Mouse (Mus musculus) CH12.LX (cell line): ENCODE data around the gene Cox6b2. TPM values are rescaled to one million over a fixed set of nuclear protein-coding genes. Genes with fewer than 3 reads are reported as not detected.

Experiments
- DNase-seq: peaks from one replicate; pipeline ENCODE4 v3.0.0-alpha.2; 2013; ENCODE audit errors: extremely low read depth
- H3K27ac ChIP-seq: 2 replicates; pipeline ENCODE4 v1.5.1; 2012; ENCODE audit warnings: low read depth, mild to moderate bottlenecking, control low read depth, moderate library complexity; ENCODE audit not compliant: insufficient read depth
- H3K27me3 ChIP-seq: replicated peaks from 2 replicates; pipeline ENCODE3; 2012; ENCODE audit warnings: inconsistent platforms
- H3K36me3 ChIP-seq, 2 experiments: replicated peaks in 1 of 2; 2 replicates each; pipeline versions ENCODE3 to v1.6.1; 2012; ENCODE audit warnings: inconsistent platforms in 1 of 2, low read length in 1 of 2, mild to moderate bottlenecking in 1 of 2, mixed read lengths in 1 of 2, moderate library complexity in 1 of 2; ENCODE audit not compliant: control insufficient read depth in 1 of 2, insufficient read depth in 1 of 2
- H3K4me1 ChIP-seq, 2 experiments: 2 replicates each; pipeline ENCODE4 v1.6.1; 2012; ENCODE audit warnings: inconsistent platforms in 1 of 2, moderate library complexity in 1 of 2; ENCODE audit not compliant: insufficient read depth in 2 of 2, control insufficient read depth in 1 of 2
- H3K4me2 ChIP-seq: 2 replicates; pipeline ENCODE4 v1.6.1; 2012; ENCODE audit warnings: low read depth, mild to moderate bottlenecking, control low read depth; ENCODE audit not compliant: poor library complexity, insufficient read depth, severe bottlenecking
- H3K4me3 ChIP-seq, 3 experiments: fragments of 150-350 bp in 1 of 3; sonication (generic) in 1 of 3; replicated peaks in 1 of 3; 2 replicates each; pipeline versions ENCODE3 to v1.5.1; 2011 to 2012; ENCODE audit warnings: low read depth in 2 of 3, low read length in 2 of 3, mild to moderate bottlenecking in 2 of 3, moderate library complexity in 2 of 3, control low read depth in 1 of 3, improper control_type of control experiment in 1 of 3, inconsistent platforms in 1 of 3, mixed read lengths in 1 of 3; ENCODE audit not compliant: poor library complexity in 1 of 3
- H3K79me2 ChIP-seq: replicated peaks from 2 replicates; pipeline ENCODE4 v1.6.1; 2012; ENCODE audit warnings: mild to moderate bottlenecking, moderate library complexity; ENCODE audit not compliant: control insufficient read depth, poor library complexity, insufficient read depth, severe bottlenecking; ENCODE audit errors: extremely low read depth
- H3K9ac ChIP-seq: 2 replicates; pipeline ENCODE4 v1.6.1; 2012; ENCODE audit warnings: low read depth, mild to moderate bottlenecking, control low read depth, moderate library complexity; ENCODE audit not compliant: insufficient read depth
- H3K9me3 ChIP-seq: replicated peaks from 2 replicates; pipeline ENCODE3; 2012; ENCODE audit warnings: low read length, inconsistent platforms, mixed read lengths
- BHLHE40 ChIP-seq: IDR thresholded peaks from 2 replicates; pipeline ENCODE4 v1.6.1; 2011; ENCODE audit warnings: mild to moderate bottlenecking, low read depth, low read length, improper control_type of control experiment
- CHD1 ChIP-seq: IDR thresholded peaks from 2 replicates; pipeline ENCODE4 v1.6.1; 2012; ENCODE audit warnings: low read depth, low read length, improper control_type of control experiment, inconsistent platforms
- CHD2 ChIP-seq: IDR thresholded peaks from 2 replicates; pipeline ENCODE4 v1.6.1; 2011; ENCODE audit warnings: low read length, improper control_type of control experiment
- CTCF ChIP-seq, 2 experiments: IDR thresholded peaks in 1 of 2; conservative IDR thresholded peaks in 1 of 2; 2 replicates each; pipeline ENCODE4 v1.5.1; 2011 to 2012; ENCODE audit warnings: low read depth in 2 of 2, low read length in 2 of 2, improper control_type of control experiment in 1 of 2, inconsistent platforms in 1 of 2, mild to moderate bottlenecking in 1 of 2, moderate library complexity in 1 of 2
- E2F4 ChIP-seq: IDR thresholded peaks from 2 replicates; pipeline ENCODE4 v1.6.1; 2011; ENCODE audit warnings: low read depth, low read length, improper control_type of control experiment; ENCODE audit not compliant: insufficient replicate concordance
- ELF1 ChIP-seq: IDR thresholded peaks from 2 replicates; pipeline ENCODE4 v1.6.1; 2014; ENCODE audit warnings: low read depth, mild to moderate bottlenecking, inconsistent platforms, low read length, improper control_type of control experiment
- ETS1 ChIP-seq: conservative IDR thresholded peaks from 2 replicates; pipeline ENCODE4 v1.6.1; 2012; ENCODE audit warnings: low read depth, mild to moderate bottlenecking, inconsistent platforms, low read length, improper control_type of control experiment, moderate library complexity
- GABPA ChIP-seq: IDR thresholded peaks from 2 replicates; pipeline ENCODE4 v1.6.1; 2012; ENCODE audit warnings: low read depth, low read length, improper control_type of control experiment, inconsistent platforms; ENCODE audit not compliant: insufficient replicate concordance
- HCFC1 ChIP-seq: IDR thresholded peaks from 2 replicates; pipeline ENCODE4 v1.6.1; 2012; ENCODE audit warnings: low read depth, mild to moderate bottlenecking, inconsistent platforms, low read length, improper control_type of control experiment
- IRF4 ChIP-seq: IDR thresholded peaks from 2 replicates; pipeline ENCODE4 v1.6.1; 2014; ENCODE audit warnings: low read depth, mild to moderate bottlenecking, inconsistent platforms, low read length, improper control_type of control experiment
- JUN ChIP-seq: IDR thresholded peaks from 2 replicates; pipeline ENCODE4 v1.6.1; 2011; ENCODE audit warnings: low read depth, mild to moderate bottlenecking, low read length, improper control_type of control experiment, moderate library complexity; ENCODE audit not compliant: insufficient read depth
- JUND ChIP-seq: conservative IDR thresholded peaks from 2 replicates; pipeline ENCODE4 v1.6.1; 2011; ENCODE audit warnings: low read depth, low read length, improper control_type of control experiment
- MAFK ChIP-seq: IDR thresholded peaks from 2 replicates; pipeline ENCODE4 v1.6.1; 2011; ENCODE audit warnings: low read length, improper control_type of control experiment; ENCODE audit not compliant: insufficient replicate concordance
- MAX ChIP-seq: IDR thresholded peaks from 2 replicates; pipeline ENCODE4 v1.6.1; 2011; ENCODE audit warnings: low read length, improper control_type of control experiment
- MAZ ChIP-seq: IDR thresholded peaks from 2 replicates; pipeline ENCODE4 v1.6.1; 2012; ENCODE audit warnings: low read depth, mild to moderate bottlenecking, inconsistent platforms, low read length, improper control_type of control experiment, moderate library complexity
- MEF2A ChIP-seq: IDR thresholded peaks from 2 replicates; pipeline ENCODE4 v1.6.1; 2014; ENCODE audit warnings: low read depth, mild to moderate bottlenecking, inconsistent platforms, low read length, improper control_type of control experiment, borderline replicate concordance
- MXI1 ChIP-seq: IDR thresholded peaks from 2 replicates; pipeline ENCODE4 v1.6.1; 2011; ENCODE audit warnings: mild to moderate bottlenecking, low read depth, low read length, improper control_type of control experiment
- MYC ChIP-seq: IDR thresholded peaks from 2 replicates; pipeline ENCODE4 v1.6.1; 2011; ENCODE audit warnings: low read depth, mild to moderate bottlenecking, improper control_type of control experiment, low read length
- NELFE ChIP-seq: IDR thresholded peaks from 2 replicates; pipeline ENCODE4 v1.6.1; 2011; ENCODE audit warnings: low read depth, low read length, improper control_type of control experiment
- PAX5 ChIP-seq: IDR thresholded peaks from 2 replicates; pipeline ENCODE4 v1.6.1; 2012; ENCODE audit warnings: low read length, inconsistent platforms, mixed read lengths
- SIN3A ChIP-seq: IDR thresholded peaks from 2 replicates; pipeline ENCODE4 v1.6.1; 2012; ENCODE audit warnings: low read length, improper control_type of control experiment, inconsistent platforms
- TBP ChIP-seq: conservative IDR thresholded peaks from 2 replicates; pipeline ENCODE4 v1.6.1; 2011; ENCODE audit warnings: low read depth, low read length, improper control_type of control experiment
- USF1 ChIP-seq: IDR thresholded peaks from 2 replicates; pipeline ENCODE4 v1.6.1; 2014; ENCODE audit warnings: low read depth, mild to moderate bottlenecking, inconsistent platforms, low read length, improper control_type of control experiment
- ZC3H11A ChIP-seq: IDR thresholded peaks from 2 replicates; pipeline ENCODE4 v1.6.1; 2012; ENCODE audit warnings: low read depth, mild to moderate bottlenecking, inconsistent platforms, low read length, improper control_type of control experiment
- ZMIZ1 ChIP-seq: IDR thresholded peaks from 2 replicates; pipeline ENCODE4 v1.6.1; 2012; ENCODE audit warnings: low read depth, mild to moderate bottlenecking, inconsistent platforms, low read length, improper control_type of control experiment
- ZNF384 ChIP-seq: IDR thresholded peaks from 2 replicates; pipeline ENCODE4 v1.6.1; 2012; ENCODE audit warnings: low read depth, low read length, improper control_type of control experiment, inconsistent platforms
- dilution Hi-C: fragments of 300-500 bp; cut with MboI; formaldehyde crosslinking; loops from 2 replicates; pipeline ENCODE4 v1.14.3; 2020; ENCODE audit warnings: low sequenced_read_pairs; ENCODE audit not compliant: extremely low pct_unique_long_range_greater_than_20kb, extremely low pct_ligation_motif_present
- in situ Hi-C: fragments of 300-500 bp; cut with MboI; formaldehyde crosslinking; loops from 3 replicates; pipeline ENCODE4 v1.14.3; 2019; ENCODE audit warnings: low sequenced_read_pairs, low pct_ligation_motif_present, low pct_unique_long_range_greater_than_20kb, mixed read lengths
- polyA plus RNA-seq: library from polyadenylated mRNA; unstranded; fragments of >175 nt; gene quantifications from 2 replicates; pipeline ENCODE4 v1.2.1, GENCODE M21; 2012; ENCODE audit warnings: low read depth; ENCODE audit not compliant: insufficient read length
- total RNA-seq, 2 experiments: library from RNA; depleted of rRNA; stranded (reverse); fragments of 300-350 nt in 1 of 2; fragments of >200 nt in 1 of 2; gene quantifications; 2 replicates each; pipeline ENCODE4 v1.2.3; 2012 to 2014

The Cox6b2 gene
- total and polyA plus RNA-seq, 3 experiments: not detected

DNA sequence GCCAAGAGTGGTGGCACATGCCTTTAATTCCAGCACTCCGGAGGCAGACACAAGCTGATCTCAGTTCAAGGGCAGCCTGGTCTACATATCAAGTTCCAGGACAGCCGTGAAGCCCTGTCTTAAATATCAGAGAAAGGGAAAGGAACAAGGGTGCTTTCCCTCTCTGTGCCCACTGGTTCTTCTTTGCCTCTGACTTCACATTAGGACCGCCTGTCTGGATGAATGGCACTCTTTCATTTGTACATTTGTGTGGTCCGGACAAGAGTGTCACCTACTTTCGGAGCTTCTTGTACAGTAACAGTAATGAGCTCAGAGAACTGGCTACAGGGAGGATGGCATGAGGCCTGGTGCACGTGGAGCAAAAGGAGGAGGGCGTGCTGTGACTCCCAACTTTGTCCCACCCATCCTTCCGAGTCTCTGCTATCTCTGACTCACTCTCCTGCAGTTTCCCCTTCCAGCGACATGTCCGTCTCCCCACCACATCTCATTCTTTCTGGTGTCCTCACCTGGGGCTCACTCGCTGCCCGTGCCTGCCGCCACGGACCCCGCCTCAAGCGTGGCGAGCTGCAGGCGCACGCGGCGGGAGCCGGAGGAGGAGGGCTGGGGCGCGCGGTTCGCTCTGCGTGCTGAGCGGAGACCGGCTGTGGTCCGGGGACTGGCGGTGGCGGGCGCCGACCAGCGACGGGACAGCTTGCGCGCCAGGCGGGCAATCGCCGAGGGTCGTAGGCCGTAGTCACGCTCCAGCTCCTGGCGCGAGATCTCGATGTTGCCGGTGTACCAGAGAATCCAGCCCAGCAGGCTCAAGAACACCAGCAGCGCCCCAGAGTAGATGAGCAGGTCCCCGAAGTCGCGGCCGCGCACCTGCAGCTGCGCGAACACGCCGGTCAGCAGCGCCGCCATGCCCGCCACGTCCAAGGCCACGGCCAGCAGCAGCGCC, 35.9 kb upstream of the Cox6b2 start (continued):
- TF ChIP-seq CTCF (conservative IDR thresholded peaks at IDR 0.05 in 1 of 2, IDR thresholded peaks at IDR 0.05 in 1 of 2; ENCODE audit: low read depth in 2 of 2, low read length in 2 of 2) (peak in 1 of 2 experiments; percentile 25; a peak in 2 of 4 replicates), GABPA (no peak), MEF2A (peak; percentile 7; the same call in 1 of the 2 replicates), NELFE (peak; percentile 64; the same call in 1 of the 2 replicates), ETS1 (no peak; the same call in 1 of the 2 replicates), MYC (peak; percentile 99), ELF1 (no peak), JUN (no peak), JUND (no peak), IRF4 (0 out of 2 replicates have a peak, but pooled peaks have one; percentile 16)

- no peak for DNase-seq
- in situ Hi-C loops (loop anchor here (5.0 to 10.0 kb wide), 3 partner anchors 36 to 159 kb away; no protein-coding TSS in a partner anchor), dilution Hi-C loops (no loop called here)
- Histone ChIP-seq H3K36me3 (peaks cover 4 to 22% of the 10 kb centered on the region in 2 experiments), H3K9ac (no peak overlapping the region), H3K4me2 (no peak overlapping the region), H3K27ac (no peak overlapping the region), H3K79me2 (no peaks in the 10 kb centered on the region), H3K4me3 (no peak overlapping the region), H3K9me3 (no peaks in the 10 kb centered on the region), H3K27me3 (no peaks in the 10 kb centered on the region), H3K4me1 (peaks cover 9 to 36% of the 10 kb centered on the region in 2 experiments)
- TF ChIP-seq E2F4 (no peak), PAX5 (no peak)
These were observed 30.9 kb upstream of the Cox6b2 start for GRCm38 (mm10) chr7:4783667-4784268.

DNA sequence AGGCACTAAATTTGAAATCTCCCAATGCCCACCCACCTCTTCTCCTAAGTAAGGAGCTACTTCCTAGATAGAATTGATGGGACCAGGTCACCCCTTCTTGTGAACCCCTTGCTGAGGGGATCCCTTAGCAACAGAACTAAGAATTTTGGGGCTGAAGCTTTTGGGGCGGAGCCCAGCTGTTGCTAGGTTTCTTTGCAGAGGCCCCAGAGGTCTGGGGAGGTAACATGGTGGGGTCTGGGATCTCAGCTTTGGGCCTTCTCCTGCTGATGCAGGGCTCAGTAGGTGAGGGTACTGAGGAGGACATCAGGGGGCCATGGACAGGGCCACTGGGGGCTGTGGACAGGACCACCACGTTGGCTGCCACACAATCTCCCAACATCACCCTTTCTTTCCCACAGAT, 29.9 kb upstream of the Cox6b2 start, which contains the start of the genes Il11 and Tmem190:
Gene Il11, minus strand, starts transcription at position 101 of the 400 bp plus-strand sequence.
Gene Tmem190, plus strand, starts transcription at position 179 of the 400 bp plus-strand sequence.
- no peak for TF ChIP-seq ZNF384
- TF ChIP-seq CHD2: no peak
- TF ChIP-seq HCFC1: no peak
- no peak for TF ChIP-seq CHD1
- no peak for TF ChIP-seq USF1
- no peak for TF ChIP-seq TBP
- no peak for TF ChIP-seq MAZ
- TF ChIP-seq MAFK: no peak
- TF ChIP-seq GABPA: no peak
- TF ChIP-seq ZMIZ1: no peak
- TF ChIP-seq BHLHE40: no peak
- TF ChIP-seq MAX: no peak
- TF ChIP-seq SIN3A: no peak
- TF ChIP-seq ZC3H11A: no peak
- TF ChIP-seq MXI1: no peak
- no peak for TF ChIP-seq ETS1
- no peak for TF ChIP-seq NELFE
- no peak for TF ChIP-seq JUND
- TF ChIP-seq, all 38 proteins: peak for 0
- Histone ChIP-seq H3K27me3 (peaks cover 3% of the 10 kb centered on the region), H3K4me3 (no peak within 1 kb of the TSS), H3K79me2 (no peaks in the 10 kb centered on the region), H3K4me2 (no peak within 1 kb of the TSS), H3K9ac (no peak within 1 kb of the TSS), H3K9me3 (no peaks in the 10 kb centered on the region), H3K36me3 (peaks cover 4 to 22% of the 10 kb centered on the region in 2 experiments), H3K27ac (no peak within 1 kb of the TSS), H3K4me1 (peaks cover 9 to 36% of the 10 kb centered on the region in 2 experiments)
- in situ Hi-C loops: loop anchor here (5.0 to 10.0 kb wide), 3 partner anchors 35 to 158 kb away; no protein-coding TSS in a partner anchor
- dilution Hi-C loops: no loop called here
- no peak for DNase-seq
